Mouse (Mus musculus) kidney, postnatal 4 days (tissue): ENCODE results near the gene Gm9833.

Experiments
- DNase-seq, 2 experiments: peaks; one replicate each; pipeline ENCODE4 v3.0.0; 2021; ENCODE audit warnings: mixed read lengths in 2 of 2

The Gm9833 gene

DNA sequence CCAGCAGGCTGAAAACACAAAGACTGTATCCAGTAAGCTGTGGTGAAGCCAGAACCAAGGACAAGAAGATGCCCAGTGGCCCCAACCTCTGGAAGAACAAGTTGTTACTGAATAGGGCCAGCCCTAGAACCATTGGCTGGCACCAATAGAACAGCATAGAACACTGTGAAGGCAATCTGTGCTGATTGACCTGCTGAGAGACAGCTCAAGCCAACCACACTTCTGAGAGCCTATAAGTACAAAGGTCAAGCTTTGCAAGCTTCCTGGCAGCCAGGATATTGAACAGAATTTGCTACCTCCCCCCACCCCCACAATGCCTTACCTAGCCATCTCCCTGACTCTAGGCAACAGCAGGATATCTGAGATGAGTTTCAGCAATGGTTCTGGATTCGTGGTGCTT is 35.7 kb downstream of the Gm9833 start:
- DNase-seq = no peak

DNA sequence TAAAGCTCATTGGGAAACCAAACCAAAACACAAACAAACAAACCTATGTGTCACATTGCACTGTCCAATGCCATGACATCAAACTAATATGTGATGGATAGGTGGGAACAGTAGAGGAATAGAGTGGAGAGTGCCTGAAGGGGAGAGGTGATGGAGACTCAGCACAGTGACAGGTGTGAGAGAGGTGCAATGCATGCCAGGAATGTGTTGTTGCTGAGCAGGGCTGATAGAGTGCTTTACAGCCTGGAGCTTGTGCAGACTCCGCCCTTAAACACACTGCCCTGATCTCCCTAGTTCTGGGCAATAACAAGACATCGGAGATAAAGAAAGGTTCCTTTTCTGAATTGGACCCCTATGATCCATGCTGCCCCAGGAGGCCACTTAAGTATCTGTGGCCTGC is 36.2 kb downstream of the Gm9833 start:
- no peak for DNase-seq

DNA sequence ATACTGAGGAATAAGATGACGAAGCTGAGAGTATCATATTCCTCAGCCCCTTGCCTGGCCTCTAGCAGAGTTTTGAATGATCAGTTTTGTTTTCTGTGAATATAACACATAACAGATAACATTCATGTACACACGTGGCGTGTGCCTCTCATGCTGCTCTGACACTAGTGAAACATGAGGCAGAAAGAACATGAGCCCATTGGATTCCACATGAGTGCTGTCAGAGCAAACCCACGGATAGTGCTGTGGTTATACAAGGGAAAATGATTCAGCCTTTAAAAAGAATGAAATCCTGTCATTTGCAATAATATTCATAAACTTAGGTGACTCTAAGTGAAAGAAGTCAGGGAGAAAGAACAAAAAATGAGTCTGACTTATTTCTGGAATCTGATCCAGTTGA is 37.4 kb downstream of the Gm9833 start:
- no peak for DNase-seq

DNA sequence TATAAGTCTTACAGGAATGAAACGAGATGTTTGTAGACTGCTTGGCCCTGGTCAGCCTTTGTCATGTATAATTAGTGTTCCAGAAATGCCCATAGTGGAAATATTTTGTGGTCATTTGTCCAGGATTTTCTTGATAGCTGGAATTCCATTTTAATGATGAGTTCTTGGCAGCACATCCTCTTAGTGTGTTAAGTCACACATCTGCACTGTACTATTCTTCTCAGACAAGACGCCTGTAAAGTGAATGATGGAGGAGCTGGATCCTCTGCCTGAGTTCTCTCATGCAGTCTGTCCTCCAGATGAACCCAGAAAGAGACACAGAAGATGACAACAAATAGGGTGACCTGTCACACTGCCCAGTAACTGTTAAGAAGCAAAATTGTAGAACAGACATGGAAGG is 38.1 kb downstream of the Gm9833 start:
- DNase-seq = no peak

DNA sequence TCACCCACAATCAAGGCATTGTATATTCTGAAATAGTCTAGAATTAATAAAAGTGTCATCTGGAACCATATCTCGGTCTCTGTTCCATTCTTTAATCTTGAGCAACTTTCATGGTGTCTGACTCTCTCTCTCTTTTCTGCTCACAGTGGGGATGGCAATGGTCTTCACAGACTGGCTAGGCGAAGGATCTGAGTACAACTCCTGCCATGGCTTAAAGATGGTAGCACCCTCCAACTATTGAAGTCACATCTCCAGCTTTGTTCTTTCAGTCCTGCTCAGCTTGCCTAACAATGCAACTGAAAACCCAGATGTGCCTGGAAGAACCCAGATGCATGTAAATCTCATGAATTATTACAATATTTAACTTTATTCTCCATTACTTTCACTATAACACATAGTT is 38.6 kb downstream of the Gm9833 start:
- no peak for DNase-seq

DNA sequence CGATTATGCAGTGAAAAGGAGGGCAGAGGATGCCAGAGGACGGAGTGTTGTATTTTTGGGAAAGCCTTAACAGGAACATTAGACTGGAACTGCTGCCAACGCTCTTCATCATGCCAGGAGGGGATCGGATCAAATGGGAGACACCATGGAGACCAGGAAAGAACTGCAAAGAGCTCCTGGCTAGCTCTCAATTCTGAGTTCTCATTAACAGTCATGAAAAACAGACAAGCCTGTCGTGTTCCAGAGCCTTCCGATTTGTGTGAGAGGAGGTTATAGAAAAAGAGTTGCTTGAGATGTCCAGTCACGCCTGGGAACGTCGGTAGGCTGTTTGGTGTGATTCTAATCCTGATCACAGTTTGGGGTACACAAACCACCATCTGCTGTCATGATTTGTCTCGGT is 39.0 kb downstream of the Gm9833 start:
- no peak for DNase-seq

DNA sequence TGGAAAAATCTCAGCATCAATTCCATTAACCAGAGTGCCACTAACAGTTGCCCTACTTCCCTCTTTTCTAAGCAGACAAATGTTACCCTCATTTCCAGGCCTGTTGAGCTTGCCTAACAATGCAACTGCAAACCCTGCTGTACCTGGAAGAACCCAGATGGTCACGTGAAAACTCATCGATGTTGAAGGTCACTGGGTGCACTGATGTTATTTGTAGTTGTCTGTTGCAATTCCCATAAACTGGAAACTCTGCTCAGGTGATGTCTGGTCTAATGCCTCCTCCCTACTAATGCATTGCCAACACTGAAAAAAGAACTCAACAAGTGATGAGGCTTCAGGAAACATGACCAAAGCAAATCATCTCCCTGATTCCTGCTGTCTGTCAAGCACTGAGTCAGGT is 39.6 kb downstream of the Gm9833 start:
- no peak for DNase-seq
